Mouse (Mus musculus) cerebellum, postnatal 10 days (tissue): Measurements from ENCODE around the gene Agpat3.

Experiments used
- DNase-seq, 2 experiments: peaks; one replicate each; pipeline ENCODE4 v3.0.0; 2021; ENCODE audit warnings: mixed read lengths in 2 of 2

Agpat3 gene

DNA sequence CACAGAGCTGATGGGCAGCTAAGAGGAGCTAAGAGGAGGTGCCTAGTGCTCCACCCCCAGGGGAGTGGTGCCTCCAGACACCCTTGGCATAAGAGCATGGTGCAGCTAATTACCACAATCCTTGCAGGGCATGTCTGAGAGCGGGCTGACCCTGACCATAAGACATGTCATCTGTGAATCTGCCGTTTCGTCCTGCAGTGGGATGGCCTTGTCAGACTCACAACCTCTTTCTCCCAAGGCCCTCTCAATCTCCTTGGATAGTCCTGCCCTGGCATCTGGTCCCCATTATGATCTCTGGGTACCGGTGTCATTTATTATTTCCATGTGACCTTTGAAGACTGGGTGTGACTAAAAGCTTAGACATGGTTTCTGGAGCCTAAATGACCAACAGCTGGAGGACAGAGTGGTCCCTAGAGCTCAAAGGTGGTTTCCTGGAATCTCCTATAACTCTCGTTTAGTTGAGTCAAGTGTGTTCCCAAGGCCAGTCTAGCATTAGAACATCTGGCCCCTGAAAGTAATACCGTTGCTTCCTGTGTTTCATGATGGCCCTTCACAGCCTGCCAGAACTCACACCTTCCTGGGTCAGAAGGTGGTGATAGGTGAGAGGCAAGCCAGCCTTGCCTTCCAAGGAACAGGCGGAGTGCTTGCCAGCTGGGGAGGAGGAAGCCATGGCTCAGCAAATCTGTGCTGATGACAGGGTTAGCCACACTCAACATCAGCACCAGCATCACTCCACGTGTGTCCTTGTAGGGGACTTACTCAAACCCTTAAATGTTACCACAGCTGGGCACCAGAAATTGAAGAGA lies 61.4 kb downstream of the Agpat3 start:
- DNase-seq, result no peak

DNA sequence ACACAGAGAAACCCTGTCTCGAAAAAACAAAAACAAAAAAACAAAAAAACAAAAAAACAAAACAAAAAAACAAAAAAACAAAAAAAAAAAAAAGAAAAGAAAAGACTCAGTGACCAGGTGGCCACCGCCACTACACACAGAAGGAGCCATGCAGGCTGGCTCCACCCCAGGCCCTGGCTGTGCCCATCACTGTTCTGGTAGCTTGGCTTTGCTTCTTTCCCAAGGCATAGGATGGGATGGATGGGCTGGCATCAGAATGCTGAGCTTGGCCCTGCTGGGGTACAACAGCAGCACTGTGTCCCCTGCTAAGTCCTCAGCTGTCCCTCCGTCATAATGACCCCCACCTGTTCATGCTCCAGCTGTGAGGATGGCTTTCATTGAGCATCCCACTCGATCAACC lies 63.4 kb downstream of the Agpat3 start:
- peak; percentile 70 to 86 for DNase-seq

- DNase-seq, result no peak
These were observed 64.2 kb downstream of the Agpat3 start for GRCm38 (mm10) chr10:78288135-78288534.

DNA sequence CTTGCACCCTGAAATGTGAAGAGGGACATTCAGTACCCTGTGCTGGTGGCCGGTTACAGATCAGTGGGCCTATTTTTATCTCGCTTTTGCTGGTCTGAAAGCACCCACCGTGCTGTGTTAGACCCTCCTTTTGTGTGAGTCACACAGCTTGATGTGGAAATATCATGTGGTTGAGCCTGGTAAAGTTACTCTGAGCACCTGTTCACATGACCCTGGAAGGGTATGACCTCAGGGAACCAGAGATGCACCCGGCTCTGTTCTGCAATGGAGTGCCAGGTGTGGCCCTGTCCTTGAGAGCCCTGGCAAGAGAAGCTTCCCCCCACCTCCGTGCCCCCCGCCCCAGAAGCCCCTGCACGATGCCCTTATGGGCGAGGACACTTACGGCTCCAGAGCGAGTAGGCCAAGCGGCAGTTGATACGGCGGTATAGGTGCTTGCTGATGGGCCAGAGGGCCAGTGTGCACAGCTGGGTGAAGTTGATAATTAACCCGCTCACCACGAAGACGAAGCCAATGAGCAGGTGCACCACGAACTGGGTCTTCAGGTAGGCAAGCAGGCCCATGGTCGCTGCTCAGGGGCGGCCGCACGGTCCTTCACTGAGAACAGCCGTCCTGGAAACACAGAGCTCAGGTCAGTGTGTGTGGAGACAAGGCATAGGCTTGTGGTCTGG lies 64.7 kb downstream of the Agpat3 start:
- DNase-seq, result no peak

DNA sequence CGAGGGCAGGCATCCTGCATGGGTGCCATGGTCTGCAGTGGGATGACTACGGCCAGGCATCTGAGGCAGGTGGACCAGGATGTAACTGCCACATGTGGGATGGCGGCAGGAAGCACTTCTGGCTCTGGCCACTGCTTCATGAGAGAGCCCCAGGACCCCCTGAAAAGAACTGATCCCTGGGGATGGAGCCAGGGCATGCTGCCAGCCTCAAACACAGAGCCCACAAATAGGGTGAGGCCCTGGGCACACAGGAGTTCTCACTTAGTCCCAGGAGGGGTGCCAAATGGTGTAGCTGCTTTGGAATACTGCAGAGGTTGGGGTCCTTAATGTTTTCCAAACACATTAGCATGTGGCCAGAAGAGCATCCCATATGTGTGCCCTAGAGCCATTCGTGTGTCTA lies 66.3 kb downstream of the Agpat3 start:
- peak in 1 of 2 experiments; percentile 47 for DNase-seq

- no peak for DNase-seq
These were observed 66.9 kb downstream of the Agpat3 start for GRCm38 (mm10) chr10:78285409-78285808.

DNA sequence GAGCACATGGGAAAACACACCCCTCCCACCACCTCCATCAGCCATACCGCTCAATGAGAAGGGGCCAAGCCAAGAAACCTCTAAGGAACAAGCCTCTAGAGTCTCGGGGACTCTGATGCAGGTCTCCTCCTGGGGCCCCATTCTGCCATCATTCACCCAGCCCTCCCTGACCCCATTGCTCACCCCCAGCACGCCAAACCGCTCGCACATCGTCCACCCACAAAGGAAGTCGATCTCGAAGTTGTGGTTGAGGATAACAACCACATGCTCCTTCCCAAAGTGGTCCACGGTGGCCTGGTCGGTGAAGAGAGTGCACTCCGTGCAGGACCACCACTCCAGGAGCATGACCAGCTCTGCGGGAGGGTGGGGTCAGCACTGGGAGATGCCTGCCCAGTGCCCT lies 67.5 kb downstream of the Agpat3 start:
- no peak for DNase-seq

GRCm38 (mm10) chr10:78282411-78282810 lies 69.9 kb downstream of the Agpat3 start:
- no peak for DNase-seq

GRCm38 (mm10) chr10:78280486-78280885 lies 71.8 kb downstream of the Agpat3 start:
- no peak for DNase-seq

DNA sequence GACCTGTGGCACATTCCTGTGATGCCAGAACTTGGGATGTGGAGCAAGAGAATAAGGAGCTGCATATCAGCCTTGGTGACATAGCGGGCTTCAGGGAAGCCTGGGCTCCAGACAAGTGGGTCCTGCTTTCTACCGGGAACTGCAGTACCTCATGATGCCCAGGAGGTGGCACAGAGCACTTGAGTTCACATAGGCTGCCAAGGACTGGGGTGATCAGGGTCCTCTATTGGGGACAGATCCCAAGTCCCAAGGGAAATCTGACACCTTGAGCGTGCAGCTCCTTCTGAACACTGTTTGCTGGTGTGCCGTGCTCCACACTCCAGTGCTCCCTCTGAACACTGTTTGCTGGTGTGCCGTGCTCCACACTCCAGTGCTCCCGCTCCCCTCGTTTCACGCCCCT lies 73.1 kb downstream of the Agpat3 start:
- DNase-seq, result peak; percentile 77 to 83

DNA sequence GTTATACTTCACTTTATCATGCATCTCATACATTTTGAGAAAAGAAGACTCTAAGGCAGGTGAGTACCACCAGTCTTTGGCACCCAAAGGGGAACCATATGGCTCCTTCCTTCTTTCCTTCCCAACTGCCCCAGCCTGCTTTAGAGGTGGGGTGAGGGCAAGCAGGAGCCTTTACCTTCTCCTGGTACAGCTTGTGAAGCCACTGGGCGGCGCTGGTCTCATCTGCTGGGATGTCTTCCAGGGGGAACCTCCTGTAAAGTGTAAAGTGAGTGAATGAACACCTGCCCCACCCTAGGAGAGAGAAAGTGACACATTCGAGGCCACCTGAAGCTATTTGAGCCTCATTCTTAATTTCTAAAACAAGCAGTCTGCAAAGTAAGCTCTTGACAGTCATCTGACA lies 74.5 kb downstream of the Agpat3 start:
- peak; percentile 46 to 52 for DNase-seq

- DNase-seq, result no peak
These were observed 76.0 kb downstream of the Agpat3 start for GRCm38 (mm10) chr10:78276242-78276641.

GRCm38 (mm10) chr10:78272932-78273331 lies 79.4 kb downstream of the Agpat3 start:
- DNase-seq, result no peak

DNA sequence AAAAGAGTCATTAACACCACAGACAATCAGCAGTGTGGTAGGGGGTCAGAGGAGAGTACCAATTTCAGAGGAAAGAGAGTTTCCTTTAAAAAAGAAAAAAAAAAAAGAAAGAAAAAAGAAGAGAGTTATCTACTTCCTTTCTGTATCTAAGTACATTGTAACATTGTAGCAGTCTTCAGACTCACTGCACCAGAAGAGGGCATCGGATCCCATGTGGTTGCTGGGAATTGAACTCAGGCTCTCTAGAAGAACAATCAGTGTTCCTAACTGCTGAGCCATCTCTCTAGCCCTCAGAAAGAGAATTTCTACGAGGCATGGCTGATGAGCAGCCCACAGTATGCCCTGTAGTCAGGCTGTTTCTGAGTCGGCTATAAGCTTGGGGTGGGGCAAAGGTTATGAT lies 86.4 kb downstream of the Agpat3 start:
- no peak for DNase-seq

DNA sequence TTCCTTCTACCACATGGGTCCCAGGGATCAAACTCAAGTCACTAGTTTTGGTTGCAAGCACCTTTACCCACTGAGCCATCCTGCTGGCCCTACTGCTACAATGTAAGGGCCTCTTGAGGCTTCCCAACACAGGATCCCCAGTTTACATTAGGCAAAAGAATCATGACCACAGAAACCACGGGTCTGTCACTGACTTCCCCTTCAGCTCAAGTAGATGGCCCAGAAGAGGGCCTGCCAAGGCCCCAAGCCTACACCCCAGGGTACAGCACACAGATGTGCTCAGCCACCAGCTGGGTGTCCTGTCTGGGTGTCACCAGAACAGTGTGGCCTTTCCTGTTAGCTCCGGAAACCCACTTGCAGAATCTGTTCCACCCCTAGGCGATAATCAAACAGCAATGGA lies 87.6 kb downstream of the Agpat3 start:
- DNase-seq, result no peak

DNA sequence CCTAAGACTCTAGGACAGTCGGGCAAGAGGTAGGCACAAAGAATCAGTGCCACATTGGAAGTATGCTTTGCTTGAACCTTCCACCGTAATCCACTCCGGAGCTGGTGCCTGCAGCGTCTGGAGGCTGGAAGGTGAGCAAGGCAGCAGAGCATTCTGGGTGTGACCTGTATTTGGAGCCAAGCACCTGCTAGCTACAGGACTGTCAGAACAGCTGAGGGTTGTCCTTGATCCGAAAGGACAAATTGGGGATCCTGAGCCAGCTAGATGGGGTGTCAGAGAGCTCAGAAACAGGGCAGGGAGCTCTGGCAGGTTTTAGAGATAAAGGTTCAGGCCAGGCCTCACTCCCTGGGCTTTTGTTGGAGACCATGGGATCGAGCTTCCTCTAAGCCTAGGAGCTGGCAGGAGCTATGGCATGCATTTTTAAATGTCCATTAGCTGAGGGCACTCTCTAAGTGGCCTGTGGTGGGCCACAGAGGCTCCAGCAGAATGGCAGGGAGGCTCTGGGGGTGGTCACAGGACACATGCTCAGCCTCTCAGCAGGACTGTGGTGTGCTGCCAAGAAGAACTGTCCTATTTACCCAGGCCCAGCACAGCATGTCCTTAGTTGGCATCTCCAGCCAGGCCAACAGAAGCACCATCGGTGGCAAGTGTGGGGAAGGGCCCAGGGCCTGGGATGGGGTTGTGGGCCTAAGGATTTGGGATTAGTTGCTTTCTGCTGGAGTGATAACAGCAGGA lies 91.2 kb downstream of the Agpat3 start:
- DNase-seq, result peak; percentile 41 to 59

DNA sequence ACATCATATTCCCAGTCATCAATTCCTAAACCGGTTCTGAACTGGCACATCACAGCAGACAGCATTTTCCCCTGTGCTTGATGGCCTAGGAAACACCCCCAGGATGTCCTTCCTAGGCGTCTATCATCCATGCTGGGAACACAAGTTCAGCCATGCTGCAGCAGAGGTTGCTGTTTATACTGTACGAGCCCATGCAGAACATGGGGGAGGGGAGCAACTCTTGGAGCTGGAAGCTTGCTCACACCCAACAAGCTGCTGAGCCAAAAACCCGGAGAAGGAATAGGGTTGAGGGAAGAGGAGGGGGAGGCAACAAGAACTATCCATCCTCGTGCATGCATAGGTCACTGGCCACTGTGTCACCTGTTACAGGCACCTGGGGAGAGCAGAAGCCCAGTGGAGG lies 92.0 kb downstream of the Agpat3 start:
- DNase-seq, result peak; percentile 45 to 55

- no peak for DNase-seq
These were observed 92.6 kb downstream of the Agpat3 start for GRCm38 (mm10) chr10:78259702-78260101.

DNA sequence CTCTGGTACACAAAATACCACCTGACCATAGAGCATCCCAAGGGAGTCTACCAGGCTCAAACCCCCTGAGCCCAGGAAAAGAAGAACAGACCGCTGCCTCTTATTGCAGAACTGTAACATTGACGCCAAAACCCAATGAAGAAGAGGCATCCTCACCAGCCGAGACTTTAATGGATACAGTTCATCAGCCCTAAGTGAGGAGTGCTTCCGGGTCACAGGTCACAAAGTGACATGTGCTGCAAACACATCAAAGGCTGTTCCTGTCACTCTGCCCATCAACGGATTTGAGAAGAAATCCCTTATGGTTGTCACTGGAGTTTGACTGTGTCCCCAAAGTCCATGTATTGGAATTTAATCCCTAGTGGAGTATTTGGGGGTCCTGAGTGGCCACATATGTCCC lies 93.1 kb downstream of the Agpat3 start:
- no peak for DNase-seq

DNA sequence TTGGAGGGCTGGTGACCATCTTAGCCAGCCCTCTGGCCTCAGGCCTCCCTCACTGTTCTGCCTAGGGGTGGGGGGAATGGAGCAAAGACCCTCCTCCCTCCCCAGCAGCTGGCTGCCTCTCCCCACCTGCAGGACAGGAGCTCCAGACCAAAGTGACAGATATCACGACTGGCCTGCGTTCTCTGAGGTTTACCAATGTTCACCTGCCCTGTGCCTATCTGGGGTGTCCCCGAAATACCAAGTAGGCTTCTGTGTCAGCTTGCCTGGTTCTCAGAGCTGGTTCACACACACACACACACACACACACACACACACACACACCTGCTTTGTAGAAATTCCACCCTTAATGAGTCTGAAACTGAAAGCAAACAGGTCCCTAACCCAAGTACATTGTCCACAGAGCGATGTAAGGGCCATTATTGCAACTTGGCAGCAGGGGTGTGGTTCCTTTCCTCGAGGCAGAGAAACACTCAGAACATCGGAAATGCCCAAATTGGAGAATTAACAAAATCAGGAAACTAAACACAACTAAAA lies 94.1 kb downstream of the Agpat3 start:
- no peak for DNase-seq

- peak; percentile 43 to 44 for DNase-seq
These were observed 96.6 kb downstream of the Agpat3 start for GRCm38 (mm10) chr10:78255646-78256059.

GRCm38 (mm10) chr10:78247206-78247605 lies 105.1 kb downstream of the Agpat3 start:
- DNase-seq, result no peak

GRCm38 (mm10) chr10:78246725-78247124 lies 105.6 kb downstream of the Agpat3 start:
- no peak for DNase-seq

DNA sequence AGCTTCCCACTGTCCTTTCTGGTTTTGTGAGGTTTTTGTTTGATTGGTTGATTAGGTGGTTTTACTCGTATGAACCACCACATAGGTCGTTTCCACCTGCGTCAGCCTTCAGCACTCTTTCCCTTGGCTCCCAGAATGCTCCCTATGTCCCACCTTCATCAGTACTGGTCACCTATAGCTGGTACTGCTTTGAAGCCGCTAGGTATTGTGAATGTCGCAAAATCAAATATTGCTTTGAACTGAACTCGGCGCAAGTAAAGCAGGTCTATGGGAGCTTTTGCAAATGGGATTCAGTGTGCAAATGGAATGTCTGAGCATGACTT lies 107.1 kb downstream of the Agpat3 start:
- no peak for DNase-seq
